Mouse (Mus musculus): ENCODE results near the gene Pxylp1. TPM values are rescaled to one million over a fixed set of nuclear protein-coding genes. Genes with fewer than 3 reads are reported as not detected.

Pxylp1 gene
- polyA plus RNA-seq, 1 experiment, result not detected

DNA sequence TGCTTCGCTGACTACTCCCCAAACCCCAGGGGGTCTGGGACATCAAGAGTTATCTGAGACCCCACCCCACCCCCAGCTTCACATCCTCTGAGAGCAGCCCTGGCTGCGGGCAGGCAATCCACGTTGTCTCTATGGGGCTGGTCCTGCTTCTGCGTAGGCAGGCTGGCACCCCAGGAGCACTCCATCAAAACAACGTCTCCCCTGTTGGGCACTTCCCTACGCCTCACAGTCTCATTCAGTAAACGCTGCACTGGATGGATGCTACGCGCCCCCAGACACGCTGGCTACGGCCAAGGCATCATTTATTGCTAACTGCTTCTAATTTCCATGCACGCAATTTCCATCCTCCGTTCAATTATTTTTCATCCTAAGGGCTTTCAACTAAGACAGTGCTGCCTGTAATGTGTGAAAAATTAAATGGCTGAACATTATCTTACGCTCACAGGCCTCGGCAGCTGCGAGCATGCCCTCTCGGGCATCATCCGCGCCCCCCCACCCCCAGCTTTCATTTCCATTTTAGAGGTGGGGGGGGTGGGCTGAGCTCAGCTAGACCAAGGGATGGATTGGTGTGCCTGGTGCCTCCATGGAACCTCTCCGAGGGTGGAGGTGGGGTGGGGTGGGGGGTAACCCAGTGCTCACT lies 54.6 kb downstream of the Pxylp1 start:
- H3K27ac ChIP-seq (ENCODE audit: insufficient read depth, low read depth, low read length), result no peak overlapping the region
- no peak for TF ChIP-seq POLR2A (IDR thresholded peaks at IDR 0.05; ENCODE audit: insufficient read depth, low read depth, low read length)
- TF ChIP-seq CTCF (IDR thresholded peaks at IDR 0.05; ENCODE audit: insufficient read depth, low read depth, low read length), result no peak
- 39% methylated on average over 20 of the region's 20 CpGs for WGBS
- H3K4me3 ChIP-seq (ENCODE audit: insufficient read depth, low read depth, low read length), result no peak overlapping the region
- H3K4me1 ChIP-seq (ENCODE audit: control insufficient read depth, insufficient read depth, low read length), result peaks cover 46% of the 10 kb centered on the region

DNA sequence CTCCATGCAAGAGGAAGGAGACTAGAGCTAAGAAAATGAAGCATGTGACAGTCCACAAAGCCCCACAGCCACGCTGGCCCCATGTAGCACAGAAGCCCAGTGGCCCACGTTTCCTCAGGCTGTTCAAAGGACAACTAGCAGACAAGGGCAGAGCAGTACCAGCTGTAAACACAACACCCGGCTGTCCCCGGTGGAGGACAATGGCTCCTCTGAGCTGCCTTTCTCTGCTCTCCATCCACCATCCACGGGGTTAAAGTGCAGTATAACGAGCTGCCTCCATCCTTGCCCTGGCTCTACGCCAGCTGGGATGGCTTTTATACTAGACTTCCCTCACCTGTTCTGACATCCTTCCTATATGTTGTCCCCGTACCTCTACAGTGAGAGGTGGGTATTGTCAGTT lies 55.5 kb downstream of the Pxylp1 start:
- Histone ChIP-seq H3K4me1 (ENCODE audit: control insufficient read depth, insufficient read depth, low read length) (peaks cover 50% of the 10 kb centered on the region), H3K4me3 (ENCODE audit: insufficient read depth, low read depth, low read length) (no peak overlapping the region), H3K27ac (ENCODE audit: insufficient read depth, low read depth, low read length) (no peak overlapping the region)
- TF ChIP-seq POLR2A (IDR thresholded peaks at IDR 0.05; ENCODE audit: insufficient read depth, low read depth, low read length) (no peak), CTCF (IDR thresholded peaks at IDR 0.05; ENCODE audit: insufficient read depth, low read depth, low read length) (no peak)
- 55% methylated on average over 8 of the region's 8 CpGs for WGBS

DNA sequence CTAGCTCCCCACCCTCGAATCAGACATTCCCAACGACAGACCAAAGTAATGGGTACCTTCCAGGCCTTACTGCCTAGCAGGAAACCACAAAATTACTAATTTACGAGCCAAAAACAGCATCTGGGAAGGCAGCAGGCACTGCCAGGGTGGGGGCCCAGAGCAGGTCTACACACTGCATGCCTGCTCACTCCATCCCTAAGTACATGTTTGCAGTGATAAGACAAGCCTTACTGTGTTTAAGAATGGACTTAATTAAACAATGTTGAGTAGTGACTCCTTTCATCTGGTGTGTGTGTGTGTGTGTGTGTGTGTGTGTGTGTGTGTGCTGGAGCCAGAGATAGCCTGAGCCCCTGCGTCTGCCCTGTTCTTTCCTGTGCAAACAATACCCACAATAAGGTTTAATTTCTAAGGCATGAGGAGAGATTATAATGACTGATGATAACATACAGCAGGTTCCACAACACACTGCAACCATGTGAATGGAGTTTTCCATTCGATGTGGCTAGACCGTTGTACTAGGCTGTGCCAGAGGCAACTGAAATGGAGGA lies 57.0 kb downstream of the Pxylp1 start:
- Histone ChIP-seq H3K4me3 (ENCODE audit: insufficient read depth, low read depth, low read length) (no peak overlapping the region), H3K27ac (ENCODE audit: insufficient read depth, low read depth, low read length) (no peak overlapping the region), H3K4me1 (ENCODE audit: control insufficient read depth, insufficient read depth, low read length) (peaks cover 47% of the 10 kb centered on the region)
- TF ChIP-seq CTCF (IDR thresholded peaks at IDR 0.05; ENCODE audit: insufficient read depth, low read depth, low read length) (no peak), POLR2A (IDR thresholded peaks at IDR 0.05; ENCODE audit: insufficient read depth, low read depth, low read length) (no peak)
- WGBS, result 56% methylated on average over 6 of the region's 6 CpGs

DNA sequence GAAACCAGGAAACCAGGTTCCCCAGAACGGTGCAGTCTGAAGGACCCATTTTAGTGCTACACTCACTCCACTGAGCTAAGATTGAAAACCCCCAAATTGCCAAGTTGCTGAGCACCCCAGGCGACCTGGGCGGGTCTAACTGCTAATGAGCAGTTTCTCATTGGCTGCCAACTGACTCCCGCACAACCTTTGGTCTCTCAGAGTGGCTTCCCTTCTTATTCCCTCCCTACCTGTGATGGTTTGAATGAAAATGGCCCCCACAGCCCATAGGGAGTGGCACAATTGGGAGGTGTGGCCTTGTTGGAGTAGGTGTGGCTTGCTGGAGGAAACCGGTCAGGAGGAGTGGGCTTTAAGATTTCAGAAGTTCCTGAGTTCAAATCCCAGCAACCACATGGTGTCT lies 58.9 kb downstream of the Pxylp1 start:
- Histone ChIP-seq H3K4me1 (ENCODE audit: control insufficient read depth, insufficient read depth, low read length) (peaks cover 31% of the 10 kb centered on the region), H3K4me3 (ENCODE audit: insufficient read depth, low read depth, low read length) (no peak overlapping the region), H3K27ac (ENCODE audit: insufficient read depth, low read depth, low read length) (no peak overlapping the region)
- TF ChIP-seq POLR2A (IDR thresholded peaks at IDR 0.05; ENCODE audit: insufficient read depth, low read depth, low read length) (no peak), CTCF (IDR thresholded peaks at IDR 0.05; ENCODE audit: insufficient read depth, low read depth, low read length) (no peak)
- 75% methylated on average over 5 of the region's 5 CpGs for WGBS

DNA sequence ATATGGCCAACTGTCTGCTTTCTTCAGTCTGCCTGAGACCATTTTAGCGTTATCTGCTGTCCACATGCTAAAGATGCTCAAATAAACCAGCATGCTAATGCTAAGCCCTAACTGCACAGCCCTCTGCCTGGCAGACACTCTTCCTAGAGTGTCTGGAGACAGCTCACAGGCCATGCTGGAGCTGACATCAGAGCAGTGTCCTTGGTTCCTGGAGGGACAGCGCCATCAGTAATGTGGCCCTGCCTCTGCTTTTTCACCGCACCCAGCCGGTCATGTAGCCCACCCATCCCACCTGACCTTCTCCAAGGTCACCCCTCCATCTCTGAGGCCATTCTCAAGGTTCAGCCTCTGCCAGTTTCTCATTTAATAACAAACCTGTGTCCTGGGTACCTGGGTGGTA lies 60.0 kb downstream of the Pxylp1 start:
- WGBS, result 83% methylated on average over 4 of the region's 4 CpGs
- H3K4me1 ChIP-seq (ENCODE audit: control insufficient read depth, insufficient read depth, low read length), result peaks cover 21% of the 10 kb centered on the region
- H3K27ac ChIP-seq (ENCODE audit: insufficient read depth, low read depth, low read length), result no peak overlapping the region
- no peak for TF ChIP-seq CTCF (IDR thresholded peaks at IDR 0.05; ENCODE audit: insufficient read depth, low read depth, low read length)
- TF ChIP-seq POLR2A (IDR thresholded peaks at IDR 0.05; ENCODE audit: insufficient read depth, low read depth, low read length), result no peak
- no peak overlapping the region for H3K4me3 ChIP-seq (ENCODE audit: insufficient read depth, low read depth, low read length)

DNA sequence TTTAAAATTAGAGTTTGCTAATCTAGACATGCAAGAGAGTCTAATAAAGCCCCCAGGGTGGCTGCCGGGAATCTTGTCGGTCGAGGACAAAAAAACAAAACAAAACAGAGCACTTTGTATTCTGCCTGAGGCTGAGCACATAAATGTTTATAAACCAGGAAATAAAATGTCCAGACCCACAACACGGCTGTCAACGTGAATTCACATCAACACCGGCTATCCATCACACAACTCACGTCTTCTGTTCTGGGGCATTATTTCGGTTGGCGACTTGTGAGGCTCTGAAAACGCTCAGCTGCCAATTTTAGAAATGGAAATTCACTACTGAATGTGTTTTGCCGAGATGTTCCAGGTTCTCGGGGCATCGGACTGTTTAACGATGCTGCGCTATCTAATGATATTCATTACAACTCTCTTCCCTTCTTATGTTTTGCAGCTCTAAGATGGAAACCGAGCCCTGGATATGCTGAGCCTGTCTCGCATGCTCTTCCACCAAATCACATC lies 61.6 kb downstream of the Pxylp1 start:
- TF ChIP-seq CTCF (IDR thresholded peaks at IDR 0.05; ENCODE audit: insufficient read depth, low read depth, low read length) (no peak), POLR2A (IDR thresholded peaks at IDR 0.05; ENCODE audit: insufficient read depth, low read depth, low read length) (no peak)
- WGBS, result 54% methylated on average over 17 of the region's 17 CpGs
- H3K4me1 ChIP-seq (ENCODE audit: control insufficient read depth, insufficient read depth, low read length), result peaks cover 20% of the 10 kb centered on the region
- no peak overlapping the region for H3K27ac ChIP-seq (ENCODE audit: insufficient read depth, low read depth, low read length)
- H3K4me3 ChIP-seq (ENCODE audit: insufficient read depth, low read depth, low read length), result no peak overlapping the region

DNA sequence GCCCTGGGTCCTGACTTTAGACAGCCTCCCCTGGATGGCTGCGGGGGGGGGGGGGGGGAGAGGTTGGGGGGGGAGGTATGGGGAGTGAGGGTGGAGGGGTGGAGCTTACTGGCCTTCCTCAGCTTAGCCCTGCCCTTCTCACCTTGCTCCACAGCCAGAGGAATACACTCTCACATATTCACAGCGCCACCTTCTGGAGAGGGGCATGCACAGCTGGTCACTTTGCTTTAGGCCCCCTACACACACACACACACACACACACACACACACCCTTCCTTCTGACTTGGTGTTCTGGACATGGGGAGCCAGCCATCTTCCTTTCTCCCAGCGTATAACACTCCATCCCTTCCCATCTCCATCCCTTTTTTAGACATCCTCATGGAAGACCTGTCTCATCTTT lies 62.8 kb downstream of the Pxylp1 start:
- WGBS, result 93% methylated on average over 3 of the region's 3 CpGs
- Histone ChIP-seq H3K27ac (ENCODE audit: insufficient read depth, low read depth, low read length) (no peak overlapping the region), H3K4me1 (ENCODE audit: control insufficient read depth, insufficient read depth, low read length) (peaks cover 24% of the 10 kb centered on the region), H3K4me3 (ENCODE audit: insufficient read depth, low read depth, low read length) (no peak overlapping the region)
- TF ChIP-seq POLR2A (IDR thresholded peaks at IDR 0.05; ENCODE audit: insufficient read depth, low read depth, low read length) (no peak), CTCF (IDR thresholded peaks at IDR 0.05; ENCODE audit: insufficient read depth, low read depth, low read length) (no peak)

DNA sequence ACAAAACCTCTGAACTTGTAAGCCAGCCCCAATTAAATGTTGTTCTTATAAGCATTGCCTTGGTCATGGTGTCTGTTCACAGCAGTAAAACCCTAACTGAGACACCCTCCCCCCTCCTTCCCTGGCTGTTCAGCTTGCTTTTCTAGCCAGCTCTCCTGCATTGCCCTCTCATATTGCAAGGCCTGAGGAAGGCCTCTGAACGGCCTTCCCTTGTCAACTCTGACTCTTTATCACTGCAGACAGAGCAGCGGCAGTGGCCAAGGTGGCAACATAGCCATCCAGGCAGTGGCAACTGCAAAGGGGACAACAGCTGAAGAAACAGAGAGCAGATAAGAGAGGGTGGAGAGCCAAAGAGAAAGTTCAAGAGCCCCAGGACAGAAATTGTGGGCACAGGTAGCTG lies 64.4 kb downstream of the Pxylp1 start:
- peaks cover 25% of the 10 kb centered on the region for H3K4me1 ChIP-seq (ENCODE audit: control insufficient read depth, insufficient read depth, low read length)
- H3K27ac ChIP-seq (ENCODE audit: insufficient read depth, low read depth, low read length), result no peak overlapping the region
- 69% methylated on average over 2 of the region's 2 CpGs for WGBS
- no peak overlapping the region for H3K4me3 ChIP-seq (ENCODE audit: insufficient read depth, low read depth, low read length)
- TF ChIP-seq CTCF (IDR thresholded peaks at IDR 0.05; ENCODE audit: insufficient read depth, low read depth, low read length) (no peak), POLR2A (IDR thresholded peaks at IDR 0.05; ENCODE audit: insufficient read depth, low read depth, low read length) (no peak)

DNA sequence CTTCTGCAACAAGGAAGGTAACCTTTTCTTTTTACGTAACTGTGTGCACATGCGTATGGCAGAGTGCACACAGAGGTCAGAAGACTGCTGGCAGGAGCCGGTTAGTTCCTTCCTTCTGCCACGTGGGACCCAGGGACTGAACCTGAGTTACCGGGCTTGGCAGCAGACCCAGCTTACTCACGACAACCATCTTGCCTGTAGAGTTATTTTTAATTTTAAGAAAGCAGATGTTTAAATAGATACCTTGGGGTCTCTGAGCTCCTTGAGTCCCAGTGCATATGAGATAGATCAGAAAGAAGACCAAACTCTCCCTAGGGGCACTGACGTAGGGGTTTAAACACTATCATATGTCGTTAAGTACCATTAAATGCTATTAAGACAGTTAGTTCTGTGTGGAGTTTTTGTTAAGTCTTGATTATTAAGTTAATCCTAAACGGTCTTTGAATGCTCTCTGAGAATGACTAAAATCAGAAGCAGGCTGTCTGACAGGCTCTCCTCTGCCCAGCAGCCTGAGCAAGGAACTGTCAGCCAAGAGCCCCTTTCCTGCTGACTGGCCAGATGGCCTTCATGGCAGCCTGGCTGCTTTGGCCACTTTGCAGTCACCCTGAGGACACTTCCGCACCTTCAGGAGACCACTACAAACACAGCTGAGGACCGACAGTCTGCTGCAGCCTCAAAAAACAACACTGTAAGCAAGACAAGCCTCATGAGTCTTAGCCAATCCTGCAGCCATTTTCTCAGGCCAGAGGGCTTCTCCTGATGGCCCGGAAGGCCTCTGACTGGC lies 65.3 kb downstream of the Pxylp1 start:
- Histone ChIP-seq H3K4me1 (ENCODE audit: control insufficient read depth, insufficient read depth, low read length) (peaks cover 22% of the 10 kb centered on the region), H3K27ac (ENCODE audit: insufficient read depth, low read depth, low read length) (no peak overlapping the region), H3K4me3 (ENCODE audit: insufficient read depth, low read depth, low read length) (no peak overlapping the region)
- TF ChIP-seq CTCF (IDR thresholded peaks at IDR 0.05; ENCODE audit: insufficient read depth, low read depth, low read length) (no peak), POLR2A (IDR thresholded peaks at IDR 0.05; ENCODE audit: insufficient read depth, low read depth, low read length) (no peak)
- 67% methylated on average over 12 of the region's 12 CpGs for WGBS

Data from olfactory bulb, adult 2 months (tissue).